ENCODE assay signal across 16 mouse cellular contexts in the genomic region with DNA sequence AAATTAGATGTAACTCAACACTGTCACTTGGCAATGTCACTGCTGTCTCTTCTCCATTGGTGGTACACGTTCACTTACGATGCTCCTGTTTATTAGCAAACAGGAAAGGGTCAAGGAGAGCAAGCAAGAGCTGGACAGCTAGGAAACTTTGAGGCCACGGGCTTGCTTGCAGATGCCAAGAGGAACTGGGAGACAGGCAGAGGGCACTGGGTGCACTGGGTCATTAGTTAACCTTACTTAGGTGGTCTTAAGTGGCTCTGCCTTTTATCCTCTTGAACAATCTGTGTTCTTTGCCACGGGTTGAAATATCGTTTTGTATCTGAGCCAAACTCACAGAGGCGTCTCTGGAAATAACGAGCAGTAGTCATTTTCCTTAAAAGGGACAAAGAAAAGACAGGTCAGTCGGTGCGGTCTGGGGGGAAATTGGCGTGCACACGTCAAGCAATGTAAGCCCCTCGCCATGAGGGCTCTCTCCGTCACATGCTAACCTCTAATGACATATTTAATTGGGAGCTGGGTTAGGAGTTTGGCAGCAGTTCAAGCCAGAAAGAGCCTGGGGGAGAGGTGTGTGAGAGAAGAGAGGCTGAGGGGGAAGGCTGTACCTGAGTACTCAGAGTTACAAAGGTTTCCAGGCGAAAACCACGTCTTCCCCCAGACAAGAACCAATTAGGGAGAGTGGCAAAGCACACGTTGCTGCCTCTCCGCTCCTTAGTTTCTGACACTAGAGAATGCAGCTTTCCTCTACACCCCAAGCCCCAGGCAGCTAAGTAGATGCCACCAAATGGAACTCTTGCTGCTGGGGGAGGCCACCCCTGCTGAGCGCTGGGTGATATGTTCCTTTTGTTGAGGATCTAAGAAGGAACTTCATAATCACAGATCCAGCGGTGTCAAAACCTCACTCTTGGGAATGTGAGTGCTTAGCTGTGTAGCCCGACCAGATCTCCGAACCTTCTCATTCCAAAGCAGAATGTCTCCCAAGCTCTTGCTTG.
DNase-seq lines count a peak whose midpoint lies in the region; ATAC-seq and TF ChIP-seq lines count a peak whose summit lies in the region.
"Had no signal": no experiment of that assay in that cellular context is flagged by ENCODE, and none has a peak within 500 bp of the region (broad histone marks: within the 10 kb centered on the region; RNA-seq: fewer than 3 reads in every experiment).

No protein-coding gene starts in this region.

- no peaks in the 10 kb centered on the region for H3K36me3 ChIP-seq in intestine, embryonic 14.5 days (ENCODE audit: control insufficient read depth, insufficient read depth, low read length)
- H3K36me3 ChIP-seq in intestine, postnatal 0 days (ENCODE audit: control insufficient read depth, insufficient read depth) = no peaks in the 10 kb centered on the region
- H3K36me3 ChIP-seq in embryonic facial prominence, embryonic 14.5 days (ENCODE audit: control insufficient read depth, insufficient read depth, low read length) = no peaks in the 10 kb centered on the region
- H3K36me3 ChIP-seq in intestine, embryonic 15.5 days = no peaks in the 10 kb centered on the region
- no peaks in the 10 kb centered on the region for H3K36me3 ChIP-seq in midbrain, embryonic 13.5 days
- H3K36me3 ChIP-seq in thymus, adult 2 months (ENCODE audit: control insufficient read depth, insufficient read depth, low read length) = no peaks in the 10 kb centered on the region
- H3K36me3 ChIP-seq: heart, embryonic 15.5 days; hindbrain, embryonic 12.5 days; neural tube, embryonic 12.5 days had no signal

- ATAC-seq in intestine, embryonic 14.5 days (replicated peaks; ENCODE audit: low FRiP score, low TSS enrichment, low read depth) = no peak
- no peak for ATAC-seq in intestine, postnatal 0 days
- peak; percentile 53 for ATAC-seq in embryonic facial prominence, embryonic 14.5 days (ENCODE audit: low read depth)
- ATAC-seq in intestine, embryonic 15.5 days = no peak; the same call in 1 of the 2 replicates
- peak; percentile 55; the same call in 1 of the 2 replicates for ATAC-seq in midbrain, embryonic 13.5 days
- ATAC-seq: activated CD4-positive, CD25-positive, alpha-beta regulatory T cell, adult 4 months had no signal

- 57% methylated on average over 21 of the region's 21 CpGs for WGBS in intestine, embryonic 14.5 days
- WGBS in intestine, postnatal 0 days = 72% methylated on average over 21 of the region's 21 CpGs
- 56% methylated on average over 21 of the region's 21 CpGs for WGBS in embryonic facial prominence, embryonic 14.5 days
- WGBS in intestine, embryonic 15.5 days = 60% methylated on average over 21 of the region's 21 CpGs
- 73% methylated on average over 21 of the region's 21 CpGs for WGBS in midbrain, embryonic 13.5 days
- WGBS in thymus, adult 2 months = 88% methylated on average over 21 of the region's 21 CpGs

- H3K9ac ChIP-seq in intestine, embryonic 14.5 days (ENCODE audit: low read length) = no peak overlapping the region
- H3K9ac ChIP-seq in intestine, postnatal 0 days (ENCODE audit: low read depth, low read length) = no peak overlapping the region
- H3K9ac ChIP-seq in embryonic facial prominence, embryonic 14.5 days (ENCODE audit: low read depth, low read length) = no peak overlapping the region
- no peak overlapping the region for H3K9ac ChIP-seq in intestine, embryonic 15.5 days
- no peak overlapping the region for H3K9ac ChIP-seq in midbrain, embryonic 13.5 days (replicated peaks)
- H3K9ac ChIP-seq: heart, embryonic 15.5 days; hindbrain, embryonic 12.5 days; neural tube, embryonic 12.5 days had no signal

- H3K4me3 ChIP-seq in intestine, embryonic 14.5 days (ENCODE audit: low read depth, low read length) = no peak overlapping the region
- no peak overlapping the region for H3K4me3 ChIP-seq in intestine, postnatal 0 days (ENCODE audit: low read depth, low read length)
- no peak overlapping the region for H3K4me3 ChIP-seq in embryonic facial prominence, embryonic 14.5 days (ENCODE audit: low read depth, low read length)
- H3K4me3 ChIP-seq in intestine, embryonic 15.5 days (replicated peaks) = no peak overlapping the region
- no peak overlapping the region for H3K4me3 ChIP-seq in midbrain, embryonic 13.5 days (replicated peaks)
- no peak overlapping the region for H3K4me3 ChIP-seq in thymus, adult 2 months (ENCODE audit: control insufficient read depth, insufficient read depth, low read length)
- H3K4me3 ChIP-seq: heart, embryonic 15.5 days; hindbrain, embryonic 12.5 days; left cerebral cortex, adult 2 months; neural tube, embryonic 12.5 days had no signal

- no peaks in the 10 kb centered on the region; the same call in 1 of the 2 replicates for H3K27me3 ChIP-seq in intestine, embryonic 14.5 days (replicated peaks; ENCODE audit: control insufficient read depth, insufficient read depth, low read length)
- H3K27me3 ChIP-seq in intestine, postnatal 0 days (replicated peaks; ENCODE audit: control insufficient read depth, insufficient read depth, low read length) = no peaks in the 10 kb centered on the region; the same call in 1 of the 2 replicates
- H3K27me3 ChIP-seq in embryonic facial prominence, embryonic 14.5 days (replicated peaks; ENCODE audit: control insufficient read depth, insufficient read depth, low read length) = no peaks in the 10 kb centered on the region
- no peaks in the 10 kb centered on the region; the same call in 1 of the 2 replicates for H3K27me3 ChIP-seq in intestine, embryonic 15.5 days (replicated peaks)
- peaks cover 7% of the 10 kb centered on the region for H3K27me3 ChIP-seq in midbrain, embryonic 13.5 days
- no peaks in the 10 kb centered on the region for H3K27me3 ChIP-seq in thymus, adult 2 months (ENCODE audit: control insufficient read depth, insufficient read depth, low read length)
- H3K27me3 ChIP-seq: heart, embryonic 15.5 days; hindbrain, embryonic 12.5 days; neural tube, embryonic 12.5 days had no signal

- peak overlapping the region; percentile 38; the same call in 1 of the 2 replicates for H3K27ac ChIP-seq in intestine, embryonic 14.5 days (ENCODE audit: low read depth)
- H3K27ac ChIP-seq in intestine, postnatal 0 days (ENCODE audit: low read depth, low read length) = no peak overlapping the region
- H3K27ac ChIP-seq in embryonic facial prominence, embryonic 14.5 days (replicated peaks; ENCODE audit: low read depth, low read length) = no peak overlapping the region
- peak overlapping the region; percentile 17; the same call in 1 of the 2 replicates for H3K27ac ChIP-seq in intestine, embryonic 15.5 days
- no peak overlapping the region for H3K27ac ChIP-seq in midbrain, embryonic 13.5 days
- no peak overlapping the region for H3K27ac ChIP-seq in thymus, adult 2 months (ENCODE audit: control insufficient read depth, insufficient read depth, low read length)
- H3K27ac ChIP-seq: heart, embryonic 15.5 days; hindbrain, embryonic 12.5 days; left cerebral cortex, adult 2 months; neural tube, embryonic 12.5 days had no signal

- no peak for TF ChIP-seq CTCF in intestine, postnatal 0 days (IDR thresholded peaks at IDR 0.05; ENCODE audit: low read depth)
- TF ChIP-seq CTCF in thymus, adult 2 months (IDR thresholded peaks at IDR 0.05; ENCODE audit: borderline replicate concordance, control insufficient read depth, extremely low read depth, insufficient read depth, low read length, poor library complexity) = no peak

- TF ChIP-seq POLR2A in thymus, adult 2 months (IDR thresholded peaks at IDR 0.05; ENCODE audit: control insufficient read depth, extremely low read depth, insufficient read depth, low read length, poor library complexity) = no peak

- DNase-seq in intestine, embryonic 14.5 days (ENCODE audit: low spot score) = no peak
- DNase-seq in embryonic facial prominence, embryonic 14.5 days (ENCODE audit: low spot score) = peak; percentile 64
- DNase-seq in gastrocnemius, postnatal 14 days = no peak
- DNase-seq in thymus, adult 2 months = no peak
- no peak for DNase-seq in embryo, embryonic 10.5 days (ENCODE audit: low spot score)
- DNase-seq: heart, adult 18-20 months; kidney, adult 2 months; lung, postnatal 10 days had no signal

- H3K9me3 ChIP-seq in intestine, embryonic 14.5 days (ENCODE audit: control insufficient read depth, low read length) = no peaks in the 10 kb centered on the region
- no peaks in the 10 kb centered on the region for H3K9me3 ChIP-seq in intestine, postnatal 0 days (ENCODE audit: control insufficient read depth)
- H3K9me3 ChIP-seq in embryonic facial prominence, embryonic 14.5 days (ENCODE audit: control insufficient read depth, low read length) = no peaks in the 10 kb centered on the region
- H3K9me3 ChIP-seq in intestine, embryonic 15.5 days = no peaks in the 10 kb centered on the region
- no peaks in the 10 kb centered on the region for H3K9me3 ChIP-seq in midbrain, embryonic 13.5 days
- H3K9me3 ChIP-seq: heart, embryonic 15.5 days; hindbrain, embryonic 12.5 days; neural tube, embryonic 12.5 days had no signal

- intact Hi-C loops in gastrocnemius, postnatal 14 days (cut with DNase I; ENCODE audit: low total_unique reads) = no loop called here

- no peak overlapping the region for H3K4me2 ChIP-seq in intestine, embryonic 14.5 days (ENCODE audit: low read length)
- H3K4me2 ChIP-seq in intestine, postnatal 0 days (replicated peaks; ENCODE audit: low read depth) = no peak overlapping the region
- H3K4me2 ChIP-seq in embryonic facial prominence, embryonic 14.5 days (ENCODE audit: low read depth, low read length) = no peak overlapping the region
- no peak overlapping the region for H3K4me2 ChIP-seq in intestine, embryonic 15.5 days (replicated peaks)
- no peak overlapping the region for H3K4me2 ChIP-seq in midbrain, embryonic 13.5 days (replicated peaks)
- H3K4me2 ChIP-seq: heart, embryonic 15.5 days; hindbrain, embryonic 12.5 days; neural tube, embryonic 12.5 days had no signal

- H3K4me1 ChIP-seq in intestine, embryonic 14.5 days (replicated peaks; ENCODE audit: control insufficient read depth, insufficient read depth, low read length) = no peaks in the 10 kb centered on the region; the same call in none of the 2 replicates
- no peaks in the 10 kb centered on the region for H3K4me1 ChIP-seq in intestine, postnatal 0 days (replicated peaks; ENCODE audit: control insufficient read depth, insufficient read depth, low read length)
- peaks cover 9% of the 10 kb centered on the region for H3K4me1 ChIP-seq in embryonic facial prominence, embryonic 14.5 days (ENCODE audit: control insufficient read depth, insufficient read depth, low read length)
- no peaks in the 10 kb centered on the region for H3K4me1 ChIP-seq in intestine, embryonic 15.5 days (replicated peaks)
- peaks cover 5% of the 10 kb centered on the region; the same call in 1 of the 2 replicates for H3K4me1 ChIP-seq in midbrain, embryonic 13.5 days (replicated peaks)
- no peaks in the 10 kb centered on the region for H3K4me1 ChIP-seq in thymus, adult 2 months (replicated peaks; ENCODE audit: control insufficient read depth, insufficient read depth, low read length)
- H3K4me1 ChIP-seq: neural tube, embryonic 12.5 days had no signal

Comparison
In these comparisons a context has a peak if more than half of its experiments do, and no peak if none do; other contexts are left out.
1. H3K27ac ChIP-seq: peak in intestine, embryonic 14.5 days (single experiment) and intestine, embryonic 15.5 days (single experiment); none in intestine, postnatal 0 days (single experiment), embryonic facial prominence, embryonic 14.5 days (single experiment), midbrain, embryonic 13.5 days (single experiment) and thymus, adult 2 months (single experiment).
2. ATAC-seq: peak in embryonic facial prominence, embryonic 14.5 days (single experiment) and midbrain, embryonic 13.5 days (single experiment); none in intestine, embryonic 14.5 days (single experiment), intestine, postnatal 0 days (single experiment) and intestine, embryonic 15.5 days (single experiment).